Mouse (Mus musculus) liver, postnatal 0 days (tissue): ENCODE results near the gene Doc2g.

Experiments used
- CTCF ChIP-seq: sonication (generic); IDR thresholded peaks from 2 replicates; pipeline ENCODE4 v1.5.1; 2016; ENCODE audit warnings: antibody characterized with exemption, low read depth
- EP300 ChIP-seq: IDR thresholded peaks from 2 replicates; pipeline ENCODE4 v1.6.1; 2016; ENCODE audit warnings: antibody characterized with exemption, low read depth, mild to moderate bottlenecking

GRCm38 (mm10) chr19:3960211-3960610 is 42.9 kb upstream of the Doc2g start:
- TF ChIP-seq CTCF (no peak), EP300 (no peak)
